ENCODE assay signal across 13 mouse cellular contexts in genomic region chr11:96344061-96344877, GRCm38 (mm10). TPM values are rescaled to one million over a fixed set of nuclear protein-coding genes. Genes with fewer than 3 reads are reported as not detected.
DNase-seq lines count a peak whose midpoint lies in the region; ATAC-seq and TF ChIP-seq lines count a peak whose summit lies in the region.
"Had no signal": no experiment of that assay in that cellular context is flagged by ENCODE, and none has a peak within 500 bp of the region (broad histone marks: within the 10 kb centered on the region; RNA-seq: fewer than 3 reads in every experiment).

No protein-coding gene starts in this region.

- H3K27ac ChIP-seq in stomach, embryonic 16.5 days (ENCODE audit: low read length), result peak overlapping the region; percentile 93
- H3K27ac ChIP-seq: gastrocnemius, adult 2 months had no signal

- peaks cover 34% of the 10 kb centered on the region for H3K27me3 ChIP-seq in stomach, embryonic 16.5 days (ENCODE audit: control insufficient read depth, insufficient read depth, low read length)

- H3K36me3 ChIP-seq in stomach, embryonic 16.5 days (ENCODE audit: control insufficient read depth, insufficient read depth, low read length), result no peaks in the 10 kb centered on the region

- DNase-seq in adrenal gland, adult (ENCODE audit: inconsistent age in 2 of 2, low spot score in 1 of 2), result peak; percentile 68 to 86
- no peak for DNase-seq in adrenal gland, adult 8-10 months
- DNase-seq in lung, postnatal 10 days, result peak; percentile 42
- DNase-seq in lung, adult 2 months, result no peak
- peak; percentile 77 for DNase-seq in kidney, postnatal 10 days
- DNase-seq in urinary bladder, adult 18-20 months (ENCODE audit: low spot score in 2 of 2), result no peak
- DNase-seq: cerebellum, postnatal 36 days; gastrocnemius, adult 2 months; layer of hippocampus, adult 9-11 months; right cerebral cortex, postnatal 4 days had no signal

- TF ChIP-seq POLR2A in lung, adult 2 months (IDR thresholded peaks at IDR 0.05; ENCODE audit: borderline replicate concordance, extremely low read depth, low read depth, low read length), result no peak

- ATAC-seq in stomach, embryonic 16.5 days (ENCODE audit: insufficient read depth, low FRiP score), result no peak
- ATAC-seq in cerebellum, adult (ENCODE audit: insufficient number of reproducible peaks, low FRiP score, low TSS enrichment), result no peak

- peak overlapping the region; percentile 73 for H3K9ac ChIP-seq in stomach, embryonic 16.5 days (ENCODE audit: low read length)

- H3K4me3 ChIP-seq in lung, adult 2 months (replicated peaks; ENCODE audit: extremely low read depth, low read depth, low read length), result no peak overlapping the region
- peak overlapping the region; percentile 37 for H3K4me3 ChIP-seq in stomach, embryonic 16.5 days (replicated peaks; ENCODE audit: low read length)
- H3K4me3 ChIP-seq: megakaryocyte, embryonic 14.5 days had no signal

- WGBS in lung, adult 2 months, result 44% methylated on average over 40 of the region's 40 CpGs
- WGBS in stomach, embryonic 16.5 days, result 15% methylated on average over 40 of the region's 40 CpGs

- H3K4me2 ChIP-seq in stomach, embryonic 16.5 days (ENCODE audit: low read depth, low read length), result peak overlapping the region; percentile 59

- H3K9me3 ChIP-seq in stomach, embryonic 16.5 days (replicated peaks; ENCODE audit: control insufficient read depth, low read length), result no peaks in the 10 kb centered on the region

- 0 out of 2 replicates have a peak, but pooled peaks cover 5% of the 10 kb centered on the region for H3K4me1 ChIP-seq in lung, adult 2 months (ENCODE audit: control insufficient read depth, insufficient read depth, low read length)
- H3K4me1 ChIP-seq in stomach, embryonic 16.5 days (ENCODE audit: control insufficient read depth, insufficient read depth, low read length), result peaks cover 45% of the 10 kb centered on the region
- H3K4me1 ChIP-seq: megakaryocyte, embryonic 14.5 days had no signal

- no peak for TF ChIP-seq CTCF in lung, adult 2 months (IDR thresholded peaks at IDR 0.05; ENCODE audit: insufficient read depth, low read length)

RNA-seq across cellular contexts. Expression of gene Hoxb2, which starts 6.1 kb away (rescaled TPM):
- total RNA-seq in adrenal gland, adult 8-10 months (2022), result 10 to 100 TPM; 20.8 to 27.5 (median 23.7) TPM
- polyA plus RNA-seq in lung, adult 2 months (2012; rRNA removed), result 19.7 and 24.7 TPM in 2 replicates
- 9.1 and 11.5 TPM in 2 replicates for polyA plus RNA-seq in stomach, embryonic 16.5 days (2015; fragmentation: Nextera tagmentation; extraction: Ambion mirVana)

RNA-seq across cellular contexts. Expression of gene Hoxb3, which starts 21.1 kb away (rescaled TPM):
- 10 to 100 TPM; 19.4 to 61.4 (median 27.9) TPM for total RNA-seq in adrenal gland, adult 8-10 months (2022)
- 11.0 and 13.2 TPM in 2 replicates for polyA plus RNA-seq in lung, adult 2 months (2012; rRNA removed)
- polyA plus RNA-seq in stomach, embryonic 16.5 days (2015; fragmentation: Nextera tagmentation; extraction: Ambion mirVana), result 0.99 and 1.5 TPM in 2 replicates

RNA-seq across cellular contexts. Expression of gene Hoxb1, which starts 21.3 kb away (rescaled TPM):
- total RNA-seq in adrenal gland, adult 8-10 months (2022), result not detected
- not detected in 2 replicates for polyA plus RNA-seq in lung, adult 2 months (2012; rRNA removed)
- 0.24 TPM in 1 of 2 replicates, not detected in the other for polyA plus RNA-seq in stomach, embryonic 16.5 days (2015; fragmentation: Nextera tagmentation; extraction: Ambion mirVana)
- total RNA-seq: gastrocnemius, adult 2 months had no signal

RNA-seq across cellular contexts. Expression of gene Hoxb4, which starts 26.2 kb away (rescaled TPM):
- 10 to 100 TPM; 19.9 to 45.3 (median 27.0) TPM for total RNA-seq in adrenal gland, adult 8-10 months (2022)
- polyA plus RNA-seq in lung, adult 2 months (2012; rRNA removed), result 9.9 and 12.5 TPM in 2 replicates
- polyA plus RNA-seq in stomach, embryonic 16.5 days (2015; fragmentation: Nextera tagmentation; extraction: Ambion mirVana), result 2.2 and 2.7 TPM in 2 replicates

RNA-seq across cellular contexts. Expression of gene Hoxb5, which starts 41.1 kb away (rescaled TPM):
- 10 to 100 TPM; 25.2 to 38.3 (median 26.7) TPM for total RNA-seq in adrenal gland, adult 8-10 months (2022)
- polyA plus RNA-seq in lung, adult 2 months (2012; rRNA removed), result 12.1 and 15.6 TPM in 2 replicates
- 13.8 TPM in 2 replicates for polyA plus RNA-seq in stomach, embryonic 16.5 days (2015; fragmentation: Nextera tagmentation; extraction: Ambion mirVana)

Comparison
In these comparisons a context has a peak if more than half of its experiments do, and no peak if none do; other contexts are left out.
1. DNase-seq: peak in adrenal gland, adult (2 of 2), lung, postnatal 10 days (single experiment) and kidney, postnatal 10 days (single experiment); none in adrenal gland, adult 8-10 months (single experiment), lung, adult 2 months (single experiment) and urinary bladder, adult 18-20 months (0 of 2).